Mouse (Mus musculus) heart, postnatal 0 days (tissue): Measurements from ENCODE around the gene Olfr786. TPM values are rescaled to one million over a fixed set of nuclear protein-coding genes. Genes with fewer than 3 reads are reported as not detected.

Source experiments
- ATAC-seq: fragments of 200-750 bp; cut with Nextera tagmentation; 2 replicates; pipeline ENCODE4 v1.8.0; 2017; ENCODE audit warnings: low read depth, moderate number of reproducible peaks, moderate library complexity; ENCODE audit not compliant: insufficient read depth
- DNase-seq: peaks from one replicate; pipeline ENCODE4 v3.0.0-alpha.2; 2016; ENCODE audit warnings: low spot score
- H3K27ac ChIP-seq: fragments of 300-500 bp; sonication (generic); 2 replicates; pipeline ENCODE4 v1.5.1; 2014; ENCODE audit warnings: low read depth, mild to moderate bottlenecking
- H3K27me3 ChIP-seq: fragments of 300-500 bp; sonication (generic); 2 replicates; pipeline ENCODE4 v1.6.1; 2014; ENCODE audit warnings: low read length, mixed read lengths; ENCODE audit not compliant: control insufficient read depth, insufficient read depth
- H3K36me3 ChIP-seq: fragments of 300-500 bp; sonication (generic); replicated peaks from 2 replicates; pipeline ENCODE4 v1.6.1; 2014; ENCODE audit warnings: low read length, mixed read lengths; ENCODE audit not compliant: control insufficient read depth, insufficient read depth
- H3K4me1 ChIP-seq: fragments of 300-500 bp; sonication (generic); 2 replicates; pipeline ENCODE4 v1.6.1; 2014; ENCODE audit warnings: antibody characterized with exemption; ENCODE audit not compliant: control insufficient read depth, insufficient read depth
- H3K4me2 ChIP-seq: fragments of 300-500 bp; sonication (generic); 2 replicates; pipeline ENCODE4 v1.6.1; 2014; ENCODE audit warnings: low read depth, mild to moderate bottlenecking, low read length, moderate library complexity
- H3K4me3 ChIP-seq: fragments of 300-500 bp; sonication (generic); 2 replicates; pipeline ENCODE4 v1.5.1; 2014; ENCODE audit warnings: low read depth, low read length
- H3K9ac ChIP-seq: fragments of 300-500 bp; sonication (generic); replicated peaks from 2 replicates; pipeline ENCODE4 v1.6.1; 2014; ENCODE audit warnings: low read depth, low read length, mixed read lengths
- H3K9me3 ChIP-seq: fragments of 300-500 bp; sonication (generic); replicated peaks from 2 replicates; pipeline ENCODE4 v1.6.1; 2016; ENCODE audit warnings: low read length; ENCODE audit not compliant: control insufficient read depth
- CTCF ChIP-seq: IDR thresholded peaks from 2 replicates; pipeline ENCODE4 v1.5.1; 2016; ENCODE audit warnings: antibody characterized with exemption, control low read depth, low read depth
- EP300 ChIP-seq: IDR thresholded peaks from 2 replicates; pipeline ENCODE4 v1.6.1; 2016; ENCODE audit warnings: antibody characterized with exemption, low read depth
- WGBS: fragments of 180-500 bp; shearing (Covaris S2); extraction: QIAGEN DNeasy Blood & Tissue Kit; methylation state at CpG from one replicate; pipeline ENCODE4 v1.1.7; 2014; 5-methylcytosine and 5-hydroxymethylcytosine counted together
- polyA plus RNA-seq: library from polyadenylated mRNA; unstranded; fragments of >200 nt; fragmentation: Nextera tagmentation; extraction: Ambion mirVana; gene quantifications from 2 replicates; pipeline ENCODE4 v1.2.1, GENCODE M21; 2015
- total RNA-seq: library from RNA; depleted of rRNA; stranded (reverse); fragments of >200 nt; gene quantifications from 2 replicates; pipeline ENCODE4 v1.2.3, GENCODE M21; 2014; ENCODE audit warnings: low replicate concordance; rRNA removed

The Olfr786 gene
- total and polyA plus RNA-seq, 2 experiments from 2014 or later: not detected

DNA sequence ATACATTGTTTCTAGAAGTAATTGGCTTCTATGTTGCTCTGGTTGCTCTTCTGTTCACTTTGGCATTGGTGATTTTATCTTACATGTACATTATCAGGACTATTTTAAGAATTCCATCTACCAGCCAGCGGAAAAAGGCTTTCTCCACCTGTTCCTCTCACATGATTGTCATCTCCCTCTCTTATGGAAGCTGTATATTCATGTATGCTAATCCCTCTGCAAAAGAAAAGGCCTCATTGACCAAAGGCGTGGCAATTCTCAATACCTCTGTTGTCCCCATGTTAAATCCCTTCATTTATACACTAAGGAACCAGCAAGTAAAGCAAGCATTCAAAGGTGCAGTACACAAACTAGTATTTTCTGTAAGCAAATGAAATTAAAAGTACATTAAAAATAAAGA, 46.1 kb downstream of the Olfr786 start:
- Histone ChIP-seq H3K9me3 (no peaks in the 10 kb centered on the region), H3K27me3 (no peaks in the 10 kb centered on the region), H3K4me3 (no peak overlapping the region), H3K36me3 (no peaks in the 10 kb centered on the region), H3K9ac (no peak overlapping the region), H3K4me2 (no peak overlapping the region), H3K27ac (no peak overlapping the region), H3K4me1 (no peaks in the 10 kb centered on the region)
- no peak for TF ChIP-seq EP300
- TF ChIP-seq CTCF: no peak
- ATAC-seq: no peak
- 52% methylated on average over 2 of the region's 2 CpGs for WGBS
- DNase-seq: no peak

DNA sequence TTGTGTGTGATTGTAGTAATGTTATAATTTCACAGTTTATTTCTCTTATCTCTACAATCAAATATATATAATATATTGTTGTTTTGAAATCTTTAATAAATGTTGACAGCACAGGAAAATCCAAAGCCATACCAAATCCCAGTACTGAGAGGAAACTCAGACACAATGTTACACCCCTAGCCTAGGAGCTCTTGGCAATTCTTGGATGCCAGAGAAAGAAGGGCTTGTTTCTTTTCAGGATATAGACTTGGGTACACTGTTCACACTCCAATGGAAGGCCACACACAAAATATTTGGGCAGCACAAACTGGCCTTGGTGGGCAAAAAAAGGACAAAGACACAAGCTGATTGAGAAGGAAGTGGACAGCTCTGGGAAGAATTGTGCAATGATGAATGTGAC, 46.6 kb downstream of the Olfr786 start:
- TF ChIP-seq CTCF (no peak), EP300 (no peak)
- H3K36me3 ChIP-seq: no peaks in the 10 kb centered on the region
- no peak overlapping the region for H3K4me2 ChIP-seq
- no peaks in the 10 kb centered on the region for H3K4me1 ChIP-seq
- H3K9me3 ChIP-seq: no peaks in the 10 kb centered on the region
- H3K27me3 ChIP-seq: no peaks in the 10 kb centered on the region
- H3K27ac ChIP-seq: no peak overlapping the region
- ATAC-seq: no peak
- no peak for DNase-seq
- H3K4me3 ChIP-seq: no peak overlapping the region
- H3K9ac ChIP-seq: no peak overlapping the region

DNA sequence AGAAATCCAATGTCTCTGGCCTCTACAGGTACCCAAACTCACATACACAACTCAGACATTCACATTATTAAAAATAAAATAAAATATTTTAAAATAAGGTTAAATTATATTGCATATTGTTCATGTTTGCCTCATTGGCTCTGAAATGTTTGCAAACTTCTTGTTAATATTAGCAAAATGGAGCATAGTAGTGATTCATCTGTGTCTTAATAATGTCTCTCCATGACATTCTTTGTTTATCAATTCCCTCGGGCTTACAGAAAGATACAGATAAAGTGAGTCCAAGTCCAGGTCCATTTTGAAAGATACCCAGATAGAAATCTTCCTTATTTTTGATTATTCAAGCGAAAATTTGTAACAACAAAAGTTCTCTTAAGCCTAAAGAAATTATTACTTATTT, 57.3 kb downstream of the Olfr786 start, which contains the start of gene Olfr789:
Gene Olfr789, plus strand, starts transcription at position 301 of the 400 bp plus-strand sequence.
- no peak within 1 kb of the TSS for H3K4me2 ChIP-seq
- H3K4me3 ChIP-seq: no peak within 1 kb of the TSS
- H3K27ac ChIP-seq: no peak within 1 kb of the TSS
- no peaks in the 10 kb centered on the region for H3K27me3 ChIP-seq
- H3K9me3 ChIP-seq: no peaks in the 10 kb centered on the region
- TF ChIP-seq CTCF: no peak
- no peak within 1 kb of the TSS for H3K9ac ChIP-seq
- ATAC-seq: no peak
- 38% methylated on average over 2 of the region's 2 CpGs for WGBS
- no peaks in the 10 kb centered on the region for H3K4me1 ChIP-seq
- no peak for DNase-seq
- no peaks in the 10 kb centered on the region for H3K36me3 ChIP-seq

Other genes starting within 250 kb of the Olfr786 start
- not detected in 2 replicates for gene Olfr772, start 249.4 kb upstream of the Olfr786 start, total RNA-seq
- gene Olfr772, start 249.4 kb upstream of the Olfr786 start, polyA plus RNA-seq: not detected in 2 replicates
- gene Olfr773, start 239.9 kb upstream of the Olfr786 start, total RNA-seq: not detected in 2 replicates
- not detected in 2 replicates for gene Olfr773, start 239.9 kb upstream of the Olfr786 start, polyA plus RNA-seq
- not detected in 2 replicates for gene Olfr774, start 191.1 kb upstream of the Olfr786 start, total RNA-seq
- not detected in 2 replicates for gene Olfr774, start 191.1 kb upstream of the Olfr786 start, polyA plus RNA-seq
- not detected in 2 replicates for gene Olfr775, start 178.9 kb upstream of the Olfr786 start, total RNA-seq
- gene Olfr775, start 178.9 kb upstream of the Olfr786 start, polyA plus RNA-seq: not detected in 2 replicates
- not detected in 2 replicates for gene Olfr776, start 168.2 kb upstream of the Olfr786 start, total RNA-seq
- not detected in 2 replicates for gene Olfr776, start 168.2 kb upstream of the Olfr786 start, polyA plus RNA-seq
- gene Olfr777, start 155.8 kb upstream of the Olfr786 start, total RNA-seq: not detected in 2 replicates
- not detected in 2 replicates for gene Olfr777, start 155.8 kb upstream of the Olfr786 start, polyA plus RNA-seq
- not detected in 2 replicates for gene Olfr780, start 109.2 kb upstream of the Olfr786 start, total RNA-seq
- gene Olfr780, start 109.2 kb upstream of the Olfr786 start, polyA plus RNA-seq: not detected in 2 replicates
- gene Olfr781, start 98.5 kb upstream of the Olfr786 start, total RNA-seq: not detected in 2 replicates
- not detected in 2 replicates for gene Olfr781, start 98.5 kb upstream of the Olfr786 start, polyA plus RNA-seq
- gene Olfr782, start 78.5 kb upstream of the Olfr786 start, total RNA-seq: not detected in 2 replicates
- not detected in 2 replicates for gene Olfr782, start 78.5 kb upstream of the Olfr786 start, polyA plus RNA-seq
- 0.27 TPM in 1 of 2 replicates, not detected in the other for gene Olfr784, start 43.2 kb upstream of the Olfr786 start, total RNA-seq
- gene Olfr784, start 43.2 kb upstream of the Olfr786 start, polyA plus RNA-seq: not detected in 2 replicates
- not detected in 2 replicates for gene Olfr785, start 21.9 kb upstream of the Olfr786 start, total RNA-seq
- not detected in 2 replicates for gene Olfr785, start 21.9 kb upstream of the Olfr786 start, polyA plus RNA-seq
- gene Olfr787, start 34.6 kb downstream of the Olfr786 start, total RNA-seq: not detected in 2 replicates
- not detected in 2 replicates for gene Olfr787, start 34.6 kb downstream of the Olfr786 start, polyA plus RNA-seq
- not detected in 2 replicates for gene Olfr788, start 43.7 kb downstream of the Olfr786 start, total RNA-seq
- not detected in 2 replicates for gene Olfr788, start 43.7 kb downstream of the Olfr786 start, polyA plus RNA-seq
- gene Olfr789, start 57.4 kb downstream of the Olfr786 start, total RNA-seq: not detected in 2 replicates
- gene Olfr789, start 57.4 kb downstream of the Olfr786 start, polyA plus RNA-seq: not detected in 2 replicates
- gene Olfr790, start 71.2 kb downstream of the Olfr786 start, total RNA-seq: not detected in 2 replicates
- not detected in 2 replicates for gene Olfr790, start 71.2 kb downstream of the Olfr786 start, polyA plus RNA-seq
- not detected in 2 replicates for gene Olfr791, start 94.5 kb downstream of the Olfr786 start, total RNA-seq
- gene Olfr791, start 94.5 kb downstream of the Olfr786 start, polyA plus RNA-seq: not detected in 2 replicates
- gene Olfr792, start 111.9 kb downstream of the Olfr786 start, total RNA-seq: not detected in 2 replicates
- not detected in 2 replicates for gene Olfr792, start 111.9 kb downstream of the Olfr786 start, polyA plus RNA-seq
- gene Olfr794, start 140.3 kb downstream of the Olfr786 start, total RNA-seq: not detected in 2 replicates
- gene Olfr794, start 140.3 kb downstream of the Olfr786 start, polyA plus RNA-seq: not detected in 2 replicates
- gene Olfr796, start 185.3 kb downstream of the Olfr786 start, total RNA-seq: not detected in 2 replicates
- gene Olfr796, start 185.3 kb downstream of the Olfr786 start, polyA plus RNA-seq: not detected in 2 replicates
- not detected in 2 replicates for gene Olfr798, start 200.6 kb downstream of the Olfr786 start, total RNA-seq
- gene Olfr798, start 200.6 kb downstream of the Olfr786 start, polyA plus RNA-seq: not detected in 2 replicates
- not detected in 2 replicates for gene Olfr799, start 210.2 kb downstream of the Olfr786 start, total RNA-seq
- not detected in 2 replicates for gene Olfr799, start 210.2 kb downstream of the Olfr786 start, polyA plus RNA-seq
- gene Olfr800, start 230.4 kb downstream of the Olfr786 start, total RNA-seq: not detected in 2 replicates
- not detected in 2 replicates for gene Olfr800, start 230.4 kb downstream of the Olfr786 start, polyA plus RNA-seq
- gene Olfr801, start 246.6 kb downstream of the Olfr786 start, total RNA-seq: not detected in 2 replicates
- gene Olfr801, start 246.6 kb downstream of the Olfr786 start, polyA plus RNA-seq: not detected in 2 replicates